Mouse (Mus musculus): ENCODE data around the gene Ginm1. TPM values are rescaled to one million over a fixed set of nuclear protein-coding genes. Genes with fewer than 3 reads are reported as not detected.
"Not testable (repeated sequence)": the region's sequence is repeated elsewhere in the genome, so short reads cannot be mapped to it uniquely, and the experiment has no call there.

Gene Ginm1
- total RNA-seq, 2 experiments from 2014 or later, result 20.2 to 20.9 TPM

- intact Hi-C loops (cut with DNase I), result loop anchor here (5.0 to 10.0 kb wide), 2 partner anchors 386 to 419 kb away; no protein-coding TSS in a partner anchor
- no peak for DNase-seq (ENCODE audit: low spot score in 2 of 2)
Observed at GRCm38 (mm10) chr10:7818676-7819075, 26.1 kb upstream of the Ginm1 start.

DNA sequence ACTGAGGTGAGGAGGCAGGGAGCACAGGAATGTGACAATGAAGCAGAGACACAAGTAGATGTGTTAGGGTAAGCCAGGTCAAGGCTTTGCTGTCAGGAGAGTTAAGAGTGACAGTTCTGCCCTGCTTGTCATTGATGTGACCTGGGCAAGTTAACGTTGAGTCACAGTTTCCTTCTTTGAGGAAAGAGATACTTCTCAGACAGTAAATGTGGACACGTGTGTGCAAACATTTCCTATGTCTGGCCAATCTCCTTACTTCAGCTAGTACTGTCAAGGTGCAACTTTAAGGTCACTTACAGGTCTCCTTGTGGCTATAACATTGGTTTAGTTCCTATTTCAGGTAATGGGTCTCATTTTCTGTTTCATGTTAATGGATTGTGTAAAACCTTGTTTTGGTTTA, 23.9 kb upstream of the Ginm1 start:
- DNase-seq (ENCODE audit: low spot score in 2 of 2), result no peak
- intact Hi-C loops (cut with DNase I), result loop anchor here (5.0 to 10.0 kb wide), 2 partner anchors 388 to 421 kb away; no protein-coding TSS in a partner anchor

DNA sequence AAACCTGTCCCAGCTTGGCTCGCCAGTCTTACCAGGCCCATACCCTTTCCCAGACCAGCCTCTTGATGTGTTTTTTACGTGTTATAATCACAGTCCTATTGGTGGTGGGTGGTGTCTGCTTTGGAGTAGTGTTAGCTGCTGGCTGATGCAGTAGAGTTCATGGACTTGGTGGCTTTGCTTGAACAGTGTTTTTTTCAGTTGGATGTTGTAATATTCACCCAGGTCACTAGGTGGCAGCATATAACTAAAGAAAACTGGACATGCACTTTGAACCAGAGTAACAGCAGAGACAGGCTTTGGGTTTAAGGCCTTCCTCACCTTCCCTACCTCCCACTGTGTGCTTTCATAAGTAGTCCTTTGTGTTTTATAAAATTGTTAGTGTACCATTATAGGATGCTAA, 17.3 kb upstream of the Ginm1 start:
- DNase-seq (ENCODE audit: low spot score in 2 of 2), result peak in 1 of 2 experiments; percentile 19
- intact Hi-C loops (cut with DNase I), result loop anchor here (10.0 kb wide), 1 partner anchor 395 kb away; no protein-coding TSS in a partner anchor

GRCm38 (mm10) chr10:7802519-7803140, 10.0 kb upstream of the Ginm1 start:
- intact Hi-C loops (cut with DNase I), result no loop called here
- no peak for DNase-seq (ENCODE audit: low spot score in 2 of 2)

DNA sequence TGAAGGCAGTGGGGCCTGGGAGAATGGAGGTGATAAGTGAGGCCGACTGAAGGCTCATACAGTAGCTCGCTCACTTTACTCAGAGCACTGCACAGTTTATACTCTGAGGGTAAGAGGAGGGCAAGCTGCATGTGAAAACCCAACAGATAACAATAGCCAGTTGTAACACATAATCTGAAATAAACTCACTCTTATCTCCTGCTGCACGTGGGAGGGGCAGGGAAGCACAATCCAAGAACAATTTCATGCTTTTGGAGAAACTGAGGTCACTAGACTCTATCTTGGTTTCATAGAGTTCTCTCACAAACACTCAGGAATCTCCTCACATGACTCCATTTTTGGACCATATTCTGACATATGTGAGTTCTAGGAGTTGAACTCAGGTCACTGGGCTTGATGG, 8.6 kb upstream of the Ginm1 start:
- intact Hi-C loops (cut with DNase I), result no loop called here

DNA sequence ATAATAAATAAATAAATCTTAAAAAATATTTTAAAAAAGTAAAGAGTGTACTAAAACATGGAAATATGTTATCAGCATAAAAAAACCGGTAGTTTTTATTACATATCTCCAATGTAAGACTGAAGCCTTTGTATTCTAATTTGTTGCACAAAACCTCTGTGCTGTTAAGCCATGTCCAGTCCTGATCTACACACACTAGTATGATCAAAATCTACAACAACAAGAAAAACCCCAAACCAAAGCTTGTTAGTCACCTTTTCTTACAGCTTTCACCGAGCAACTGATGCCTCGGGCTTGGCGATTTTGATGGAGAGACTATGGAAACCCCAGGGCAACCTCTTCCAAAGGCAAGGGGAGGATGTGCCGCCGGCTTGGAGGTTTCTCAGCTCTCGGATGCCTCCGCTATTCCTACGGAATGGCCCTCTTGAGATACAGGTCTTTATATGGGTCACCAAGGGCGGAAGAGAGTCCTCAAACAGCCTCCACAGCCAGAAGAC, 322 bp downstream of the Ginm1 start:
- no peak for DNase-seq (ENCODE audit: low spot score in 2 of 2)
- intact Hi-C loops (cut with DNase I), result no loop called here

More for the DNA sequence above, 8.6 kb upstream of the Ginm1 start:
- DNase-seq (ENCODE audit: low spot score in 2 of 2), result no peak

- DNase-seq (ENCODE audit: low spot score in 2 of 2), result no peak
- intact Hi-C loops (cut with DNase I), result no loop called here
Observed at GRCm38 (mm10) chr10:7787319-7787718, 5.3 kb downstream of the Ginm1 start.

DNA sequence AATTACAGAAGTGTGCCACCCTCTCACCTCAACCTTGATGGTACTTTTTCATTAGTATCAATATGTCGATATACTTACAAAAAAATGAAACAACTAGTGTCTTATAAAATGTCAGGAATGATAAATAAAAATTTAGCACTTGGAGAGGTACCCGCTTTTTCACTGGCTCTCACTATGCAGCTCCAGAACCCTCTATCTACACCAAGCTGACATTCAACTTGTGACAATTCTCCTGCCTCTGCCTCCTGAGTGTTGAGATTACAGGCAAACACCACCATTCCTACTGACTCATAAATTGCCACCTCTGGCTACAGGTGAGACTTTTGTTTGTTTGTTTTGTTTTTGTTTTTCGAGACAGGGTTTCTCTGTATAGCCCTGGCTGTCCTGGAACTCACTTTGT, 11.4 kb downstream of the Ginm1 start:
- DNase-seq (ENCODE audit: low spot score in 2 of 2), result no peak
- intact Hi-C loops (cut with DNase I), result loop anchor here (5.0 kb wide), 2 partner anchors 54 to 99 kb away; partner anchors contain the start of genes Katna1, Lats1 and Pcmt1

GRCm38 (mm10) chr10:7780238-7781176, 12.1 kb downstream of the Ginm1 start:
- intact Hi-C loops (cut with DNase I), result loop anchor here (5.0 kb wide), 2 partner anchors 53 to 98 kb away; partner anchors contain the start of genes Katna1, Lats1 and Pcmt1
- peak; percentile 78 to 83 for DNase-seq (ENCODE audit: low spot score in 2 of 2)

DNA sequence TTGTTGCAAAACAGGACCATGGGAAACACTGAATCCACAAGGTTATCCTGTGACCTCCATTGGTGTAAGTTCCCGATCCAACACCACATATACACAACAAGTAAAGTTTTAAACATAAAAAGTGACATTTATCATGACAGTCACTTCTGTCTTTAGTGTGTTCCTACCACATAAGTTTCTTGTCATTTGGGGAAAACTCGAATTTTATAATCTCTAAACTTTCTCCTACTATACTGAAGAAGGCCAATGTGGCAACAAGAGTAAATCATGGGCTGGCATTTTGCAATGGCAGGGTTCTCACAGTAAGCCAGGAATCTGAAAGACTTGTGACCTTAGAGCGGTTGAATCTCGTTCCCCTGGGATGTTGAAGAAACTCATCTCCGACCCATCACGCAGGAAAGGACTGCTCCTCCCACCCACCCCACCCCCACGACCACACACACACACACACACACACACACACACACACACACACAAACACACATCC, 12.8 kb downstream of the Ginm1 start:
- no peak for DNase-seq (ENCODE audit: low spot score in 2 of 2)
- intact Hi-C loops (cut with DNase I), result loop anchor here (5.0 kb wide), 2 partner anchors 52 to 97 kb away; partner anchors contain the start of genes Katna1, Lats1 and Pcmt1

DNA sequence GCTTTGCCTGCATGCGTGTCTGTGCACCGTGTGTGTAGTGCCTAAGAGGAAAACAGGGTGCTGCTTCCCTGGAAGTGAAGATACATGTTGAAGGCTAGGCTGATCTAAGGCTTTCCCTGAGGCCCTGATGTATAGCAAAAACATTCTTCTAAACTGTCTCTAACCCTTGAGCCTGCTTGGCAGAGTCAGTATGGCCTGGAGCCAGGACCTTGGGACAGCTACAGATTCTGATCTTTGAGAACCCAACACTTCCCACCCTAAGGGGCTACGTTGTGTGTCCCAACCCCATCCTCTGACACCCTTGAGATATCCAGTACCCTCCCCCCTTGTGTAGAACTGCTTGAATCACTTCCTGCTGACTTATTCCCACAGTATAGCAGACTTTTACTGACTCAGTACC, 14.3 kb downstream of the Ginm1 start:
- no peak for DNase-seq (ENCODE audit: low spot score in 2 of 2)
- intact Hi-C loops (cut with DNase I), result no loop called here

DNA sequence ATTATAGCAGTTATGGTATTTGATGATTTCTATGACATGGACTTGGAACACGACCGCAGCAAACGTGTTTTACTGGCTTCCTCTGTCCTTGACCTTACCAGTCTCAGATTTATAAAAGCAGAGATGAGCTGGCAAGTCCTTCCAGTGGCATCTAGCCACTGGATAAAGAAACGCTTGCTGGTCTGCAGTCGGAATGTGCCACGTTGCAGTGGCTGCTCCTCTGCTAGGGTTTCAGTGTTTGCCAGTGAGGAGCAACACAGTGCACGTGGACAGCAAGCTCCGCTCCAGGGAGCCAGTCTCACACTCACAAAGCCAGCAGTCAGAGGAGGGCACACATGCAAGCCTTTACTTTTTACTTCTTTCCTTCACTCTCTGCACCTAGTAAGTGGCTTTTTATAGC, 17.2 kb downstream of the Ginm1 start:
- no peak for DNase-seq (ENCODE audit: low spot score in 2 of 2)
- intact Hi-C loops (cut with DNase I), result no loop called here

DNA sequence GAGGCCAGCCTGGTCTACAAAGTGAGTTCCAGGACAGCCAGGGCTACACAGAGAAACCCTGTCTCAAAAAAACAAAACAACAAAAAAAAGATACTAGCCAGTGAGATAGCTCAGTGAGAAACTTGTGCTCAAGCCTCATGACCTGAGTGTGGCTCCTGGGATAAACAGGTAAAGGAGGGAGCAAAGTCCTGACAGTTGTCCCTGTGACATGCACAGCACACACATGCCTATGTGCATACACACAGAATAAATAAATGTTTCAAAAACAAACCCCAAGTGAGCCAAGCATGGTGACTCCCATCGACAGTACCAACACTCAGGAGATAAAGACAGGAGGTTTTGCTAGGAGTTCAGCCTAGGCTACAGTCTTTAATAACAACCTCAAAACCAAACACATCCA, 19.9 kb downstream of the Ginm1 start:
- intact Hi-C loops (cut with DNase I), result no loop called here
- no peak for DNase-seq (ENCODE audit: low spot score in 2 of 2)

- intact Hi-C loops (cut with DNase I), result no loop called here
- DNase-seq (ENCODE audit: low spot score in 2 of 2), result no peak
Observed at GRCm38 (mm10) chr10:7772346-7772745, 20.3 kb downstream of the Ginm1 start.

DNA sequence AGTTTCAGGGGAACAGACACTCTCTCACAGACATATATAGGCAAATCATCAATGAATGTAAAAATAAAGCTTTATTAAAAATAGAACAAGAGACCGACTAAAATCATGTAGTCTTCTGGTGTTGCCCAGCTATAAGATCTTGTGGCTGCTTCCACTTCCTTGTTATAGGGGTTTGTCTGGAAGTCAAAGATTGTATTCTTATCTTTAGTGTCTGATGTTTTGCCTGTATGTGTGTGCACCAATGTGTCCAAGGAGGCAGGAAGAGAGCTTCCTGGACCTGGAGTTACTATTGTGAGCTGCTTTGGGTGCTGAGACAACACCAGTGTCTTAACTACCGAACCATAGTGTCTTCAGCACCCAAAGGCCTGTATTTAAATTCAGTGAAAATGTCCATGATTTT, 35.1 kb downstream of the Ginm1 start:
- DNase-seq (ENCODE audit: low spot score in 2 of 2), result no peak
- intact Hi-C loops (cut with DNase I), result no loop called here

GRCm38 (mm10) chr10:7748752-7749151, 43.9 kb downstream of the Ginm1 start:
- DNase-seq (ENCODE audit: low spot score in 2 of 2), result no peak
- intact Hi-C loops (cut with DNase I), result no loop called here

DNA sequence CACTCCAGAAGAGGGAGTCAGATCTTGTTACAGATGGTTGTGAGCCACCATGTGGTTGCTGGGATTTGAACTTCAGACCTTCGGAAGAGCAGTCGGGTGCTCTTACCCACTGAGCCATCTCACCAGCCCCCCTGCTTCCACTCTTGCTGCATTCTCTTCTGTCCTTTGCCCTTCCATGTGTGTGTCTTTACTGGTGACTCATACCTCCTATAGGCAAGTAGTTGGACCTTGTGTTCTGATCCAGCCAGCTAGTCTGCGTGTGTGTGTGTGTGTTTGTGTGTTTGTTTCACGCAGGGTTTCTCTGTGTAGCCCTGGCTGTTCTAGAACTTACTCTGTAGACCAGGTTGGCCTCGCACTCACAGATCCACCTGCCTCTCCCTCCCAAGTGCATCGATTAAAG, 47.1 kb downstream of the Ginm1 start:
- DNase-seq (ENCODE audit: low spot score in 2 of 2); intact Hi-C loops (cut with DNase I): not testable (repeated sequence)

DNA sequence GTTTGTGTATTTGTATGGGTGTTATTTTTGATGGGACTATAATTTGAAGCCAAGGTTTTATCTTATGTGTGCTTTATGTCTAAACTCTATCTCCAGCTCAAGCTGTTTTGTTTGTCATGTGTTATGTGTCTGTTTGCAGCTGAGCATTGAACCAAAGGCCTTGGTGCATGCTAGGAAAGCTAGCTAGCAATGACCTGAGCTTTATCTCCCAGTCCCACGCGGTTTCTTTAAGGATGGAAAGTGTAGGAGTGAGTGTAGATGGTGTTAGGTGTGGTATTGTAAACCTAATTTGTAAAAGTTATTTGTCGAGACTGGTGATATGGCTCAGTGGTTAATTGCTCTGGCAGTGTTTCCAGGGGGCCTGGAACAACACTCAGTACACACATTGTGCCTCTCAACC, 54.7 kb downstream of the Ginm1 start:
- DNase-seq (ENCODE audit: low spot score in 2 of 2), result no peak

DNA sequence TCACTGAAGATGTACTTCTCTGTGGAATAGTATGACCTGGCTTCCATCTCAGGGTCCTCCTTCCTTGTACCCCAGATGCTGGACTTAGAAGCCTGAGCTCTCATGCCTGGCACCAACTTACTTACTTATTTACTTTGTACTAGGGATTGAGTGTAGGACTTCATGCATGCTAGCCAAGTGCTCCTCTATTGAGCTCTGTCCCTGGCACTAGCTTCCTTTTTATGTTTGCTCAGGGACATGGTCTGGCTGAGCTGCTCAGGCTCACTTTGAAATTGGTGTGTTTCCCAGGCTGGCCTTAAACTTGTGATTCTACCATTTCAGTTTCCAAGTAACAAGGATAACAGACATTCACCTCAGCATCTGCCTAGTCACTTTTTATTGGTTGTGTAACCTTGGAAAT, 55.5 kb downstream of the Ginm1 start:
- DNase-seq (ENCODE audit: low spot score in 2 of 2), result no peak

More for the DNA sequence above, 54.7 kb downstream of the Ginm1 start:
- intact Hi-C loops (cut with DNase I), result no loop called here

GRCm38 (mm10) chr10:7731582-7731981, 61.0 kb downstream of the Ginm1 start:
- intact Hi-C loops (cut with DNase I), result no loop called here
- no peak for DNase-seq (ENCODE audit: low spot score in 2 of 2)

More for the DNA sequence above, 55.5 kb downstream of the Ginm1 start:
- intact Hi-C loops (cut with DNase I), result no loop called here
